Mouse (Mus musculus): ENCODE measurements at regions not wholly inside any gene's neighbourhood (a gene's known extent, or its start where the extent isn't known, plus 50 kb on each side); places are given as distances from the start of the nearest gene placed in this dataset.
A peak's percentile ranks its signal among the peaks of the same experiment; 100 is the strongest.

DNA sequence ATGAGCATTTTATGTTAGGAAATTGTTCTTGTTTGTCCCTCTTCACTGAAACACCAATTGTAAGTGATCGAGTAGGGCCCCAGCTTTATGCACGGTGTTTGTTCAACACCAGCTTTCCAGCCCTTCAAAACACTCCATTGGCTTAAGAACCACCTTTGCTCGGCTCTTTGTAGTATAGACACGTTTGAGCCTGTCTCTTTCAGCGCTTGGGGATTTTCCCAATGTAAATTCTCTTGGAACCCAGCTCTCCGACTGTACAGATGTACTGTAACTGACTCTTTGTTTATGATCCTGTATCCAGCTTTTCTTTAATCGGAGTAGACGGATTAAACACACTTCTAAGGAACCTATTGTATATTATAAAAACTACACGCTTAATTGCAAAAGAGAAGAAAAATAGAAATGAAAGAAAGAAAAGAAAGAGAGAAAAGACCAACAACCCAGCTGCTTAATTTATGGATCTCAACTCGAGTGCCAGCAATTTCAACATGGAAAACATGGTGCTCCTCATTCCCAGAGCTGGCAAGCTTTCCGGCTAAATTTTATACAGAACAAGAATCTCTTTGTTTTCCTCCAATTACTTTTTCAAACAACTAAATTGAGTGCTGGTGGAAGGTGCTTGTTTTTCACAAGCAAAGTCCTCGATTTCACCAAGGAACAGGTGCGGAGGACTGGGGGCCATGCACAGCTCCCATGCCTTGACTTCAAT lies 430.4 kb downstream of the Adgrl2 start:
- no peak overlapping the region for H3K9ac ChIP-seq (ENCODE audit: low read depth, low read length)
- no peak for TF ChIP-seq CTCF (IDR thresholded peaks at IDR 0.05; ENCODE audit: low read depth)
- no peak overlapping the region for H3K27ac ChIP-seq (ENCODE audit: low read depth, low read length)
- H3K4me2 ChIP-seq (replicated peaks; ENCODE audit: low read depth): no peak overlapping the region
- H3K4me3 ChIP-seq (ENCODE audit: low read depth, low read length): no peak overlapping the region
- H3K27me3 ChIP-seq (replicated peaks; ENCODE audit: control insufficient read depth, insufficient read depth, low read length): no peaks in the 10 kb centered on the region
- H3K36me3 ChIP-seq (ENCODE audit: control insufficient read depth, insufficient read depth): no peaks in the 10 kb centered on the region
- H3K4me1 ChIP-seq (replicated peaks; ENCODE audit: control insufficient read depth, insufficient read depth, low read length): no peaks in the 10 kb centered on the region; the same call in 1 of the 2 replicates
- 79% methylated on average over 13 of the region's 13 CpGs for WGBS
- no peak for ATAC-seq
- no peaks in the 10 kb centered on the region for H3K9me3 ChIP-seq (ENCODE audit: control insufficient read depth)

DNA sequence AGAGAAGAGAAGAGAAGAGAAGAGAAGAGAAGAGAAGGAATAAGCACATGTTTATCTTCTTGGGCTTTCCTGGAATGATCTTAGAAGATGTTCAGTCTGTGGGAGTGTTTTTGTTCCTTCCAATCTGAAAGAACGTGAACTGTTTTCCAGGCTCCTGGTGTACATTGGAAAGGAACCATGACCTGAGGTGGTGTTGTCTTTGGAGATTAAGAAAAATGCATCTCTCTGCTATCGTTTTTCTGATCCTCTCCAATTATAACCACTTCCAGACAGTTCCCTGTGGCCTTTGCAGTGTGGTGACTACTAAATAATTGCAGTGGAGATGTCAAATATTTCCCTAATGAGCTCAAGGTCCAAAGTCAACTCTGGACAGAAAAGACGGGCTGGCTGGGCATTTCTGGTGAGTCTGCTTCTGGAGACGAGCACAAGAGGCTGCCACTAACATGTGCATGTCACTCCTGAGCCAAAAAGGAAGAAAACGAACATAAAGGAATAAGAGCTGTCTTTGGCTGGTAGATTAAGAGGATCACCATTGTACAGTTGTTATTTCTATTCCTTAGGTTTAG lies 431.7 kb downstream of the Adgrl2 start:
- no peak for TF ChIP-seq CTCF (IDR thresholded peaks at IDR 0.05; ENCODE audit: low read depth)
- 60% methylated on average over 5 of the region's 5 CpGs for WGBS

DNA sequence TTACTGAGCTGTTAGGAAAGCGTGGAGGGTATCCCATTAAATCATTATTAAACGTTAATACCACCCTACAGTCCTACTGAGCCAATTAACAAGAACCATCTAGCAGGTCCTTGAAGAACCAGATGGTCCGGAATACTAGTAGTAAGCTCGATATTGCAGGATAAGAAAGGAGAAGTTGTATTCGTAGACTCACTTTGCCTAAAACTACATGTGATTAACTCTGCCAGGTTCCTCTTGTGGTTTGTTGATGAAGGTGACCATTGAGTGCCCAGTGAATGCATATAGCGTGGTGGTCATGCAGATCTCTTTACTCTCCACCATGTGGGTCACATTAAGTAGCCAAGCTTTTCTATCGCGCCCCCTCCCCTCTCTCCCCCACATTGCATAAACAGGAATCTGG lies 435.0 kb downstream of the Adgrl2 start:
- no peak overlapping the region for H3K9ac ChIP-seq (ENCODE audit: low read depth, low read length)

More for the DNA sequence above, 431.7 kb downstream of the Adgrl2 start:
- Histone ChIP-seq H3K4me3 (ENCODE audit: low read depth, low read length) (no peak overlapping the region), H3K4me1 (replicated peaks; ENCODE audit: control insufficient read depth, insufficient read depth, low read length) (no peaks in the 10 kb centered on the region; the same call in 1 of the 2 replicates), H3K9me3 (ENCODE audit: control insufficient read depth) (no peaks in the 10 kb centered on the region), H3K36me3 (ENCODE audit: control insufficient read depth, insufficient read depth) (no peaks in the 10 kb centered on the region), H3K27me3 (replicated peaks; ENCODE audit: control insufficient read depth, insufficient read depth, low read length) (no peaks in the 10 kb centered on the region), H3K9ac (ENCODE audit: low read depth, low read length) (no peak overlapping the region), H3K4me2 (replicated peaks; ENCODE audit: low read depth) (no peak overlapping the region), H3K27ac (ENCODE audit: low read depth, low read length) (no peak overlapping the region)
- ATAC-seq: no peak

DNA sequence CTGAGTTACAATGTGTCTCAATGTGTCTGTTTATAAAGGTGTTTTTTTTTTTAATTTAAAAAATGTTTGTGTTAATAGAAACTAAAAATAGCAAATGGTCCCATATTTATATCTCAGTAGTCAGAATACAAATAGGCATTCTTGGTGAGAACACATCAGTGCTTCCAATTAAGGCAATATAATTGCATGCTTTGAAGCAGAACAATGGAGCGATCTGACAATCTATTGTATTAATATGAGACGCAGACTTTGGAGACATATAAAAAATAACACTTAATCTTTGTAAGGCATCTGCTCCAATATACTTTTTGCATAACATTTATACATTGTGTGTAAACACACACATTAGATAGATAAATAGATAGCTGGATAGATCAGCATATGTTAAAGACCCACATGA lies 439.6 kb downstream of the Adgrl2 start:
- TF ChIP-seq CTCF (IDR thresholded peaks at IDR 0.05; ENCODE audit: low read depth): no peak
- Histone ChIP-seq H3K4me2 (replicated peaks; ENCODE audit: low read depth) (no peak overlapping the region), H3K9ac (ENCODE audit: low read depth, low read length) (no peak overlapping the region), H3K27ac (ENCODE audit: low read depth, low read length) (no peak overlapping the region), H3K9me3 (ENCODE audit: control insufficient read depth) (no peaks in the 10 kb centered on the region), H3K4me1 (replicated peaks; ENCODE audit: control insufficient read depth, insufficient read depth, low read length) (no peaks in the 10 kb centered on the region), H3K4me3 (ENCODE audit: low read depth, low read length) (no peak overlapping the region), H3K36me3 (ENCODE audit: control insufficient read depth, insufficient read depth) (no peaks in the 10 kb centered on the region), H3K27me3 (replicated peaks; ENCODE audit: control insufficient read depth, insufficient read depth, low read length) (no peaks in the 10 kb centered on the region)
- WGBS: 94% methylated on average over 2 of the region's 2 CpGs
- ATAC-seq: no peak

More for the DNA sequence above, 435.0 kb downstream of the Adgrl2 start:
- Histone ChIP-seq H3K4me1 (replicated peaks; ENCODE audit: control insufficient read depth, insufficient read depth, low read length) (no peaks in the 10 kb centered on the region; the same call in 1 of the 2 replicates), H3K4me2 (replicated peaks; ENCODE audit: low read depth) (no peak overlapping the region), H3K27ac (ENCODE audit: low read depth, low read length) (no peak overlapping the region), H3K36me3 (ENCODE audit: control insufficient read depth, insufficient read depth) (no peaks in the 10 kb centered on the region), H3K27me3 (replicated peaks; ENCODE audit: control insufficient read depth, insufficient read depth, low read length) (no peaks in the 10 kb centered on the region), H3K9me3 (ENCODE audit: control insufficient read depth) (no peaks in the 10 kb centered on the region), H3K4me3 (ENCODE audit: low read depth, low read length) (no peak overlapping the region)
- WGBS: 84% methylated on average over 8 of the region's 8 CpGs
- ATAC-seq: no peak
- TF ChIP-seq CTCF (IDR thresholded peaks at IDR 0.05; ENCODE audit: low read depth): no peak

DNA sequence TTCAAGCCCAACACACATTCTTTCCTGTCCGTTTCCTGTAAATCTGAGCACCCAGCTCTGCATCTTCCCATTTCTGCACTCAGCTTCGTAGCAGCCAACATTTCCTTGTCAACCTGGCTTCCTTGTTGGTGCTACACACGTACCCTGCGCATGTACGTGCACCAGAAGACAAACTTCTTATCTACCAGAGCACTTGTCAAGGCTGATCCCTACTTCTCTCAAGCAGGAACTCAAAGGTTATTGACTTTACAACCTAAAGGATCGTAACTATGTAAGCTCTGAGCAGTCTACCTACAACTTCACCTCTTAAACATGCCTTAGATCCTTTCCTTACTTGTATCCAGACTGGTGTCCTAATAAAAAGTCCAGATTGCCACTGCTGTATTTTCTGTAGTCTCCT lies 445.4 kb downstream of the Adgrl2 start:
- Histone ChIP-seq H3K4me2 (replicated peaks; ENCODE audit: low read depth) (no peak overlapping the region), H3K27me3 (replicated peaks; ENCODE audit: control insufficient read depth, insufficient read depth, low read length) (no peaks in the 10 kb centered on the region), H3K27ac (ENCODE audit: low read depth, low read length) (no peak overlapping the region), H3K36me3 (ENCODE audit: control insufficient read depth, insufficient read depth) (no peaks in the 10 kb centered on the region), H3K4me3 (ENCODE audit: low read depth, low read length) (no peak overlapping the region), H3K4me1 (replicated peaks; ENCODE audit: control insufficient read depth, insufficient read depth, low read length) (no peaks in the 10 kb centered on the region), H3K9ac (ENCODE audit: low read depth, low read length) (no peak overlapping the region), H3K9me3 (ENCODE audit: control insufficient read depth) (no peaks in the 10 kb centered on the region)
- WGBS: 53% methylated on average over 6 of the region's 6 CpGs
- peak; percentile 56; the same call in 1 of the 2 replicates for ATAC-seq
- TF ChIP-seq CTCF (IDR thresholded peaks at IDR 0.05; ENCODE audit: low read depth): no peak

DNA sequence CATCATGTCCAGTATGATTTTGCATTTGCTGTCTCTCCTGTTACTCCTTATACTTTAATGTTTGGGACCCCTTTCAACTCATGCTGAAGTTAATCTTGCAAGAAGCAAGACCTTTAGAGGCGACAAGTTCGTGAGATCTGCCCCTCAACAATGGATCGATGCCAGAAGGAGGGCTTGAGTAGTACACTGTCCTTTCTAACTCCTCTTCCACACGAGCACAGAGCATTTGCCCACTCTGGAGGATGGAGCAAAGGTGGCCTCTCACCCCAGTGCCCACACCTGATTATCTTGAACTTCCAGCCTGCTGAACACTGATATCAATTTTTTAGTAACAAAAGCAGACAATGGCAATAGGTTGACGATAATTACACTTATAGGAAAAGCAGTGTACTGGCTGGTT lies 448.1 kb downstream of the Adgrl2 start:
- no peaks in the 10 kb centered on the region for H3K36me3 ChIP-seq (ENCODE audit: control insufficient read depth, insufficient read depth)
- no peaks in the 10 kb centered on the region for H3K27me3 ChIP-seq (replicated peaks; ENCODE audit: control insufficient read depth, insufficient read depth, low read length)
- H3K27ac ChIP-seq (ENCODE audit: low read depth, low read length): no peak overlapping the region
- no peak overlapping the region for H3K4me2 ChIP-seq (replicated peaks; ENCODE audit: low read depth)
- 89% methylated on average over 5 of the region's 5 CpGs for WGBS
- H3K9me3 ChIP-seq (ENCODE audit: control insufficient read depth): no peaks in the 10 kb centered on the region
- H3K9ac ChIP-seq (ENCODE audit: low read depth, low read length): no peak overlapping the region
- no peak for ATAC-seq
- H3K4me3 ChIP-seq (ENCODE audit: low read depth, low read length): no peak overlapping the region
- no peak for TF ChIP-seq CTCF (IDR thresholded peaks at IDR 0.05; ENCODE audit: low read depth)
- H3K4me1 ChIP-seq (replicated peaks; ENCODE audit: control insufficient read depth, insufficient read depth, low read length): no peaks in the 10 kb centered on the region
